Mouse (Mus musculus): ENCODE measurements around the gene Rptor. TPM values are rescaled to one million over a fixed set of nuclear protein-coding genes. Genes with fewer than 3 reads are reported as not detected.
A peak's percentile ranks its signal among the peaks of the same experiment; 100 is the strongest.

Rptor gene
- polyA plus RNA-seq, 1 experiment from 2014 or later = 10.8 TPM

GRCm38 (mm10) chr11:119933819-119934583, 331.3 kb downstream of the Rptor start:
- H3K4me2 ChIP-seq (ENCODE audit: low read length) = no peak overlapping the region
- H3K9ac ChIP-seq (replicated peaks; ENCODE audit: low read length) = no peak overlapping the region
- no peaks in the 10 kb centered on the region for H3K36me3 ChIP-seq (ENCODE audit: control insufficient read depth, insufficient read depth, low read length)
- H3K9me3 ChIP-seq (ENCODE audit: control insufficient read depth, low read length) = no peaks in the 10 kb centered on the region
- 81% methylated on average over 8 of the region's 8 CpGs for WGBS
- H3K27me3 ChIP-seq (ENCODE audit: control insufficient read depth, insufficient read depth, low read length) = no peaks in the 10 kb centered on the region
- no peak for ATAC-seq (ENCODE audit: low FRiP score, low TSS enrichment)
- no peak overlapping the region for H3K27ac ChIP-seq (replicated peaks; ENCODE audit: low read depth, low read length)
- no peak overlapping the region for H3K4me3 ChIP-seq (replicated peaks; ENCODE audit: low read depth, low read length)
- no peaks in the 10 kb centered on the region for H3K4me1 ChIP-seq (ENCODE audit: control insufficient read depth, insufficient read depth, low read length)
- DNase-seq = no peak

GRCm38 (mm10) chr11:119934773-119935172, 332.1 kb downstream of the Rptor start:
- WGBS = 71% methylated on average over 8 of the region's 8 CpGs
- no peaks in the 10 kb centered on the region for H3K27me3 ChIP-seq (ENCODE audit: control insufficient read depth, insufficient read depth, low read length)
- no peaks in the 10 kb centered on the region for H3K9me3 ChIP-seq (ENCODE audit: control insufficient read depth, low read length)
- DNase-seq (no peak), ATAC-seq (ENCODE audit: low FRiP score, low TSS enrichment) (no peak)
- H3K9ac ChIP-seq (replicated peaks; ENCODE audit: low read length) = no peak overlapping the region
- no peak overlapping the region for H3K4me3 ChIP-seq (replicated peaks; ENCODE audit: low read depth, low read length)
- H3K4me2 ChIP-seq (ENCODE audit: low read length) = no peak overlapping the region
- no peaks in the 10 kb centered on the region for H3K4me1 ChIP-seq (ENCODE audit: control insufficient read depth, insufficient read depth, low read length)
- no peaks in the 10 kb centered on the region for H3K36me3 ChIP-seq (ENCODE audit: control insufficient read depth, insufficient read depth, low read length)
- H3K27ac ChIP-seq (replicated peaks; ENCODE audit: low read depth, low read length) = no peak overlapping the region

- ATAC-seq (ENCODE audit: low FRiP score, low TSS enrichment) = no peak
- Histone ChIP-seq H3K9ac (replicated peaks; ENCODE audit: low read length) (no peak overlapping the region), H3K4me3 (replicated peaks; ENCODE audit: low read depth, low read length) (no peak overlapping the region), H3K36me3 (ENCODE audit: control insufficient read depth, insufficient read depth, low read length) (no peaks in the 10 kb centered on the region), H3K4me2 (ENCODE audit: low read length) (no peak overlapping the region), H3K4me1 (ENCODE audit: control insufficient read depth, insufficient read depth, low read length) (no peaks in the 10 kb centered on the region), H3K9me3 (ENCODE audit: control insufficient read depth, low read length) (no peaks in the 10 kb centered on the region), H3K27me3 (ENCODE audit: control insufficient read depth, insufficient read depth, low read length) (no peaks in the 10 kb centered on the region), H3K27ac (replicated peaks; ENCODE audit: low read depth, low read length) (no peak overlapping the region)
- peak; percentile 88 for DNase-seq
- 19% methylated on average over 6 of the region's 6 CpGs for WGBS
Observed at GRCm38 (mm10) chr11:119935457-119935856, 332.8 kb downstream of the Rptor start.

GRCm38 (mm10) chr11:119936456-119936855, 333.8 kb downstream of the Rptor start:
- WGBS = 83% methylated on average over 2 of the region's 2 CpGs
- H3K4me1 ChIP-seq (ENCODE audit: control insufficient read depth, insufficient read depth, low read length) = 0 out of 2 replicates have a peak, but pooled peaks cover under 1% of the 10 kb centered on the region
- H3K36me3 ChIP-seq (ENCODE audit: control insufficient read depth, insufficient read depth, low read length) = no peaks in the 10 kb centered on the region
- ATAC-seq (ENCODE audit: low FRiP score, low TSS enrichment) (no peak), DNase-seq (no peak)
- peaks cover 8% of the 10 kb centered on the region; the same call in 1 of the 2 replicates for H3K27me3 ChIP-seq (ENCODE audit: control insufficient read depth, insufficient read depth, low read length)
- no peak overlapping the region for H3K4me3 ChIP-seq (replicated peaks; ENCODE audit: low read depth, low read length)
- H3K9ac ChIP-seq (replicated peaks; ENCODE audit: low read length) = no peak overlapping the region
- H3K27ac ChIP-seq (replicated peaks; ENCODE audit: low read depth, low read length) = no peak overlapping the region
- H3K4me2 ChIP-seq (ENCODE audit: low read length) = no peak overlapping the region
- no peaks in the 10 kb centered on the region for H3K9me3 ChIP-seq (ENCODE audit: control insufficient read depth, low read length)

- Histone ChIP-seq H3K4me2 (ENCODE audit: low read length) (no peak overlapping the region), H3K27ac (replicated peaks; ENCODE audit: low read depth, low read length) (no peak overlapping the region)
Observed at GRCm38 (mm10) chr11:119937216-119937615, 334.5 kb downstream of the Rptor start.

GRCm38 (mm10) chr11:119937772-119938502, 335.2 kb downstream of the Rptor start:
- Histone ChIP-seq H3K27ac (replicated peaks; ENCODE audit: low read depth, low read length) (no peak overlapping the region), H3K4me2 (ENCODE audit: low read length) (no peak overlapping the region), H3K9ac (replicated peaks; ENCODE audit: low read length) (no peak overlapping the region), H3K27me3 (ENCODE audit: control insufficient read depth, insufficient read depth, low read length) (peaks cover 13% of the 10 kb centered on the region; the same call in 1 of the 2 replicates), H3K9me3 (ENCODE audit: control insufficient read depth, low read length) (no peaks in the 10 kb centered on the region), H3K4me3 (replicated peaks; ENCODE audit: low read depth, low read length) (no peak overlapping the region), H3K36me3 (ENCODE audit: control insufficient read depth, insufficient read depth, low read length) (no peaks in the 10 kb centered on the region), H3K4me1 (ENCODE audit: control insufficient read depth, insufficient read depth, low read length) (peaks cover 7% of the 10 kb centered on the region; the same call in 1 of the 2 replicates)
- 55% methylated on average over 19 of the region's 19 CpGs for WGBS
- ATAC-seq (ENCODE audit: low FRiP score, low TSS enrichment) = no peak
- DNase-seq = no peak

More at GRCm38 (mm10) chr11:119937216-119937615, 334.5 kb downstream of the Rptor start:
- DNase-seq (no peak), ATAC-seq (ENCODE audit: low FRiP score, low TSS enrichment) (no peak)
- H3K27me3 ChIP-seq (ENCODE audit: control insufficient read depth, insufficient read depth, low read length) = peaks cover 13% of the 10 kb centered on the region; the same call in 1 of the 2 replicates
- H3K9me3 ChIP-seq (ENCODE audit: control insufficient read depth, low read length) = no peaks in the 10 kb centered on the region
- no peaks in the 10 kb centered on the region for H3K36me3 ChIP-seq (ENCODE audit: control insufficient read depth, insufficient read depth, low read length)
- H3K4me3 ChIP-seq (replicated peaks; ENCODE audit: low read depth, low read length) = no peak overlapping the region
- no peak overlapping the region for H3K9ac ChIP-seq (replicated peaks; ENCODE audit: low read length)
- WGBS = 61% methylated on average over 12 of the region's 12 CpGs
- H3K4me1 ChIP-seq (ENCODE audit: control insufficient read depth, insufficient read depth, low read length) = peaks cover 7% of the 10 kb centered on the region; the same call in 1 of the 2 replicates

GRCm38 (mm10) chr11:119939073-119939710, 336.5 kb downstream of the Rptor start:
- peaks cover 14% of the 10 kb centered on the region for H3K4me1 ChIP-seq (ENCODE audit: control insufficient read depth, insufficient read depth, low read length)
- no peak for ATAC-seq (ENCODE audit: low FRiP score, low TSS enrichment)
- peaks cover 13% of the 10 kb centered on the region; the same call in 1 of the 2 replicates for H3K27me3 ChIP-seq (ENCODE audit: control insufficient read depth, insufficient read depth, low read length)
- 64% methylated on average over 8 of the region's 8 CpGs for WGBS
- H3K4me2 ChIP-seq (ENCODE audit: low read length) = no peak overlapping the region
- H3K36me3 ChIP-seq (ENCODE audit: control insufficient read depth, insufficient read depth, low read length) = no peaks in the 10 kb centered on the region
- H3K4me3 ChIP-seq (replicated peaks; ENCODE audit: low read depth, low read length) = no peak overlapping the region
- H3K9me3 ChIP-seq (ENCODE audit: control insufficient read depth, low read length) = no peaks in the 10 kb centered on the region
- H3K27ac ChIP-seq (replicated peaks; ENCODE audit: low read depth, low read length) = no peak overlapping the region
- no peak for DNase-seq
- H3K9ac ChIP-seq (replicated peaks; ENCODE audit: low read length) = no peak overlapping the region

GRCm38 (mm10) chr11:119939711-119940106, 337.0 kb downstream of the Rptor start:
- no peak for ATAC-seq (ENCODE audit: low FRiP score, low TSS enrichment)
- Histone ChIP-seq H3K4me1 (ENCODE audit: control insufficient read depth, insufficient read depth, low read length) (peaks cover 16% of the 10 kb centered on the region), H3K9ac (replicated peaks; ENCODE audit: low read length) (0 out of 2 replicates have a peak overlapping the region, but pooled peaks have one; percentile 2), H3K36me3 (ENCODE audit: control insufficient read depth, insufficient read depth, low read length) (no peaks in the 10 kb centered on the region), H3K9me3 (ENCODE audit: control insufficient read depth, low read length) (no peaks in the 10 kb centered on the region), H3K4me3 (replicated peaks; ENCODE audit: low read depth, low read length) (no peak overlapping the region), H3K4me2 (ENCODE audit: low read length) (no peak overlapping the region), H3K27ac (replicated peaks; ENCODE audit: low read depth, low read length) (no peak overlapping the region), H3K27me3 (ENCODE audit: control insufficient read depth, insufficient read depth, low read length) (peaks cover 13% of the 10 kb centered on the region; the same call in 1 of the 2 replicates)
- WGBS = 72% methylated on average over 4 of the region's 4 CpGs
- no peak for DNase-seq

Data from midbrain, embryonic 14.5 days (tissue).